Mouse (Mus musculus) NIH3T3 (cell line): ENCODE measurements around the gene B130006D01Rik.
"Not testable (repeated sequence)": the region's sequence is repeated elsewhere in the genome, so short reads cannot be mapped to it uniquely, and the experiment has no call there.

ENCODE experiments used
- DNase-seq: peaks from one replicate; pipeline ENCODE4 v3.0.0-alpha.2; 2012; ENCODE audit warnings: low read depth

The B130006D01Rik gene

GRCm38 (mm10) chr11:95713225-95713810, 10.1 kb upstream of the B130006D01Rik start:
- peak; percentile 57 for DNase-seq

GRCm38 (mm10) chr11:95713811-95714241, 9.6 kb upstream of the B130006D01Rik start:
- DNase-seq = peak; percentile 43

GRCm38 (mm10) chr11:95714411-95714810, 9.0 kb upstream of the B130006D01Rik start:
- DNase-seq = no peak

GRCm38 (mm10) chr11:95716136-95716535, 7.3 kb upstream of the B130006D01Rik start:
- no peak for DNase-seq

GRCm38 (mm10) chr11:95719356-95719755, 4.0 kb upstream of the B130006D01Rik start:
- DNase-seq = no peak

- no peak for DNase-seq
Observed at GRCm38 (mm10) chr11:95724466-95724865, 1.1 kb downstream of the B130006D01Rik start.

GRCm38 (mm10) chr11:95726156-95726555, 2.8 kb downstream of the B130006D01Rik start:
- DNase-seq = no peak

- no peak for DNase-seq
Observed at GRCm38 (mm10) chr11:95727947-95728346, 4.6 kb downstream of the B130006D01Rik start.

- DNase-seq = peak; percentile 13
Observed at GRCm38 (mm10) chr11:95728916-95729907, 5.8 kb downstream of the B130006D01Rik start.

GRCm38 (mm10) chr11:95734485-95734884, 11.1 kb downstream of the B130006D01Rik start:
- no peak for DNase-seq

- no peak for DNase-seq
Observed at GRCm38 (mm10) chr11:95737811-95738210, 14.4 kb downstream of the B130006D01Rik start.

GRCm38 (mm10) chr11:95744521-95744920, 21.1 kb downstream of the B130006D01Rik start:
- peak; percentile 12 for DNase-seq

GRCm38 (mm10) chr11:95746821-95747220, 23.4 kb downstream of the B130006D01Rik start:
- no peak for DNase-seq

- DNase-seq = no peak
Observed at GRCm38 (mm10) chr11:95748331-95748730, 24.9 kb downstream of the B130006D01Rik start.

GRCm38 (mm10) chr11:95749619-95750018, 26.2 kb downstream of the B130006D01Rik start:
- DNase-seq = no peak

- peak; percentile 86 for DNase-seq
Observed at GRCm38 (mm10) chr11:95750995-95751394, 27.6 kb downstream of the B130006D01Rik start.

GRCm38 (mm10) chr11:95755137-95755536, 31.8 kb downstream of the B130006D01Rik start:
- DNase-seq = not testable (repeated sequence)

GRCm38 (mm10) chr11:95760521-95760920, 37.1 kb downstream of the B130006D01Rik start:
- DNase-seq = peak; percentile 45

GRCm38 (mm10) chr11:95762996-95763395, 39.6 kb downstream of the B130006D01Rik start:
- peak; percentile 39 for DNase-seq

- DNase-seq = no peak
Observed at GRCm38 (mm10) chr11:95764806-95765205, 41.4 kb downstream of the B130006D01Rik start.

GRCm38 (mm10) chr11:95765334-95765733, 41.9 kb downstream of the B130006D01Rik start:
- no peak for DNase-seq

- no peak for DNase-seq
Observed at GRCm38 (mm10) chr11:95768244-95768643, 44.9 kb downstream of the B130006D01Rik start.

GRCm38 (mm10) chr11:95769208-95769607, 45.8 kb downstream of the B130006D01Rik start:
- DNase-seq = no peak
